Mouse (Mus musculus) cerebellum, adult 2 months (tissue): ENCODE data around the gene Chchd4.

Experiments
- CTCF ChIP-seq: fragments of 200-500 bp; IDR thresholded peaks from 2 replicates; pipeline ENCODE4 v1.5.1; 2011; ENCODE audit warnings: low read depth, mild to moderate bottlenecking, control low read depth, low read length, moderate library complexity, borderline replicate concordance; ENCODE audit not compliant: insufficient read depth
- POLR2A ChIP-seq: fragments of 200-500 bp; IDR thresholded peaks from 2 replicates; pipeline ENCODE4 v1.6.1; 2011; ENCODE audit warnings: low read length, control low read depth, borderline replicate concordance; ENCODE audit not compliant: insufficient read depth

DNA sequence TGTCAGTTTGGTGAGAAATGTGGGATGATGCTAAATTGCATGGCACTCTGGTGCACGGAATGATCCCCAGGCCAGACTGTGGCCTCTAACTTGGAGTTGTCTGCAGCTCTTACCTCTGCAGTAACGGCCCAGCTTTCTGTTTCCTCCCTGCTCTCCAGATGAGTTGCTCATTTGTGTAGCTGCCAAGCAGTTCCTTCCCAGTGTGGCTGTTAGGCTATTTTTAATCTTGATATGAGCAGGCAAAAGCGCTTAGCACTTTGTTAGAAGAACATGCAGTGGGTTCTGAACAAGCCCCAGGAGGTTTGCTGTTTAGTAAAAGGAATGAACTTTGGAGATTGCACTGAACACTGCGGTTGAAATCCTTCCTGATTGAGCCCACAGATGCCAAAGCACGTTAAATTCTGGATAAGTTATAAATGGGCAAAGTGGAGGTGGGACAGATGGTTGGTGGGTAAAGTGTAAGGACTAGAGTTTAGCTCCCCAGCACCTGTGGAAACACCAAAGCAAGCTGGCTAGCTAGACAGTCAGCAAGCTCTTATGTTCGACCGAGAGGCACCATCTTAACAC is 45.2 kb upstream of the Chchd4 start:
- no peak for TF ChIP-seq CTCF
- no peak for TF ChIP-seq POLR2A
